Mouse (Mus musculus) adrenal gland, postnatal 25 days (tissue): ENCODE data around the gene Gpc3. TPM values are rescaled to one million over a fixed set of nuclear protein-coding genes. Genes with fewer than 3 reads are reported as not detected.
A peak's percentile ranks its signal among the peaks of the same experiment; 100 is the strongest.
"Not testable (repeated sequence)": the region's sequence is repeated elsewhere in the genome, so short reads cannot be mapped to it uniquely, and the experiment has no call there.

Source experiments
- DNase-seq: peaks from one replicate; pipeline ENCODE4 v3.0.0; 2021; ENCODE audit warnings: mixed read lengths
- total RNA-seq: library from RNA; stranded (reverse); gene quantifications from 2 replicates; pipeline ENCODE4 v1.2.3, GENCODE M21; 2021

Gene Gpc3
- total RNA-seq, 1 experiment from 2014 or later, result 21.9 TPM

DNA sequence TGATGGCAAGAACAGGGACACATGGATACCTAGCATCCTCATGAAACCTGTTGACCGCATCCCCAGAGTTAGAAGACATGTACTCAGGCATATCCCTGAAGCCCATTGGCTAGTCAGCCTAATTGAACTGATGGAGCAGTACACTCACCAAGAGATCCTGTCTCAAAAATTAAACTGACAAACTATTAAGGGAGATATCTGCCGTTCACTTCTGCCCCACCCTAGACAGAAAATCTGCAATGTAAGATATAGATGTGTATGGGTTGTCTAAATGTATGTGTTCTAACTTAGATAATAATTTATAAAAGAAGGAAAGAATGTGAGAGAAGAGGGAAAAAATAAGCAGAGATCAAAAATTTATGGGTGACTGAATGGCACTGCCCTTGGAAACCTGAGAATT, 212.6 kb downstream of the Gpc3 start:
- no peak for DNase-seq

DNA sequence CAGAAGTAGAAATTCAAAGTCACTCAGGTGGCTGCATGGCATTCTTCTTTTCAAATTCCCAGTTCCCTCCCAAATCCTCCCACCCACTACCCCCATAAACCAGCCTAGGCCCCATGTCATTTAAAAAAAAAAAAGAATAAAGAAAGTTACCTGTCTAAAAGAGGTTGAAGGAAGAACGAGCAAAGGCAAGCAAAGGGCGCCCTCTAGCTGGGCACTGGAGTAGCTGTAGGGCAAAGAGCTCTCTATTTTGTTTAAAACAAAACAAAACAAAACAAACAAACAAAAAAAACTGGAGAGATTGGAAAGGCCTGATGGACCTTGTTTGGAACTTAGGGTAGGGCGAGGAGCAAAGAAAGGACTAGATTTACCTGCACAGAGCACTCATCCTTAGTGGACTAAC, 238.6 kb downstream of the Gpc3 start:
- peak; percentile 9 for DNase-seq

DNA sequence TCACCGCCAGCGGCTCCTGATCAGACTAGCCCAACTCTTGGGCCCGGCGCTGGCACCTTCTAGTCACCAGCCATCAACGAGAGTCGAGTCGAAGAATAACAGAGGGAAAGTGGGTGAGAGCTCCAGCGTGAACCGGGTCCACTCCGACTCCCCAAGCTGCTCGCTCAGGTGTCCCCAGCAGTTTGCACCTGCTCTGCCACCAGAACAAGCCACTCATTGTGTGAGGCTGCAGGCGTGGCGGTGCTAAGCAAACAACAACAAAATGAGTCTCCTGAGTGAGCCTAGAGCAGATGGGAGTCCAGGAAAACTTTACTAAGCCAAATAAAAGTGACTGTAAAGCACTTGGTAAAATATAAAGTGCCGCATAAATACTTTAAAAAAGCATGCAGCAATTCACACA, 239.5 kb downstream of the Gpc3 start:
- no peak for DNase-seq

DNA sequence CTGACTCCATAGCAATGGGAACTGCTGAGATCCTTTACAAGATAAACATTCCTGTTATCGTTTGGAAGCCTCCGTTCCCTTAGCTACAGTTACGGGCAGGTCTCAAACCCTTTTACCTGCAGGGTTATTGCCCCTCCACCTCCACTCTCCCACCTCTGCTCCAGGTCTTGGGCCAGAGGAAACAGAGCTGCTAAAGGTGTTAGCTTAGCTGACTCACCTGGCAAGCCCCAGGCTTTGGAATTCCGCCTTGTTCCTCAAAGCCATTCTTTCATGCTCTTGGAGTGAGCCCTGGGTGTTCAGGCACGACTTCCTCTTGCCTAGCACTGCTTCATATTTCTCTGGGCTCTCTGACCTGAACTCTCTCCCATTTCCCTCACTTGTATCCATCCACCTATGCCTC, 241.3 kb downstream of the Gpc3 start:
- no peak for DNase-seq

DNA sequence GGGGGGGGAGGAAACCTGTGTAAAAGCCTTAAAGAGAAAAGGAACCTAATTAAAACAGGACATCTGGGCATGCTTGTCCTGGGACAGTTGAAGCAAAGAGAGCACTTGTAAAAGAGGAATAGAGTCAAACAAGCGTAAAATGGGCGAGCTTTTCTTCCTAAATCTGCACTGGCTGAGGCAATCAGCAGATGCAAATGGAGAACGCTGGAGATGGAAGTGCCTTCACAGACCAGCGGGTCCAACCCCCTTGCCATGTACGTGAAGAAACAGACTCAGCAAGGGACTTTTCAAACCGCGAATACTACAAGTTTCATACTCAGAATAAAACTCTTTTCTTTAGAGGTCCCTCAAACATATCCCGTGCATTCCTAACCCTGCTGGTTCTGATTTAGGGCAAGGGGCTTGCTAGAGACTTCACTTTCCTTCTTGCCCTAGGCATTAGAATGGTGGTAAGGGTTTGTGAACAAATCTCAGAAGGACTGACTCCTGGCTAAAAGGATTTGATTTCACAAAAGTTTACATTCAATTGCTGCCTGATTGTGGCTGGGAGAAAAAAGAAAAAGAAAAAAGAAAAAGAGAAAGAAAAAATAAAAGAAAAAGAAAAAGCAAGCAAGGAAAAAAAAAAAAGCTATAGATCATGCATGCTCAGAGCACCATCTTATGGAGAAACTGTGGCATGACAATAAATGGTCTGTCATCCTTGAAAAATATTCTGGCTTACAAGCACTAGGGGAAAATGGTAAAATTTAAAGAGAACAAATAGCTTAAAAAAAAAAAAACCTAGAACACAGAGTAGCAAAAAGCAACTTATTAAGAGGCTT, 243.6 kb downstream of the Gpc3 start:
- no peak for DNase-seq

DNA sequence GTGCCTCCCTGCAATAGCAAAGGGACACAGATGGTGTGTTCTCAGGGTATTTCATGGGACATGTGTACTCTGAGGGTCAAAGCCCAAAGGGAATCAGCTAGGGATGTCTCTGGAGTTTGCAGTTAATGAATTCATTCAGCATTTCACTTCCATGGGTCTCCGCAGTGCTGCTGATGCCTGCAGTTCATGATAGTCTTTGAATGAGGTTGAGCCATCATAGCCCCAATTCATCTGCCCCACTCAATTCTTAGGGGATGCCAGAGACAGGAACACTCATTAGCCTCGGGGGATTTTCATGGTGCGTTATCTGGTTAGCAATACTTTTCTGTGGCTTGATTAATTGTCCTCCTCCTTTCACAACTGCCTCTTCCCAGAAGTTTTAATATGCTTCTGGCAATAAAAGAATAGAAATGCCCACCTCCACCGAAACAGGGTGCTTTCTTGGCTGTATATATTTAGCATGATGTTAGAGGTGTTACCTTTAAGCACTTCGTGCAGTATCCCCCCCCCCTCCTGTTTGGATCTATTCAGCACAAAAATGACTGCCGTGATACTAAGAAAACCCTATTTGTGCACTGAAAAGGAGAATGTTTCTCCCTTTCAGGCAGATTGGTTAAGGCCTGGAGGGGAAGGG, 244.3 kb downstream of the Gpc3 start:
- DNase-seq, result no peak

DNA sequence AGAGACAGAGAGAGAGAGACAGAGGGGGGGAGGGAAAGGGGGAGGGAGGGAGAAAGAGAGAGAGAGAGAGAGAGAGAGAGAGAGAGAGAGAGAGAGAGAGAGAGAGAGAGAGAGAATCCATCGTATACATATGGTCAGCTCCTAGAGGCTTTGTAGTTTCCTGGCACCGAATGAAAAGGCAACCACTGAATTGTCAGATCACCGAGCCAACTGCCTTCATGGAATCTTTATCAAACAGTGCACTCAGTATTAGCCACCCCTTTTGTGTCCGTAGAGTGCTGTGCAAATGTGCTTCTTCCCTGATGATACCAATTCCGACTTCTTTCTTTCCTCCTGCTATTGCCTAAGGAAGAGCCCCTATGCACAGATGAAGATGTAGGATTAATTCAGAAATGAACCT, 246.9 kb downstream of the Gpc3 start:
- DNase-seq, result no peak

DNA sequence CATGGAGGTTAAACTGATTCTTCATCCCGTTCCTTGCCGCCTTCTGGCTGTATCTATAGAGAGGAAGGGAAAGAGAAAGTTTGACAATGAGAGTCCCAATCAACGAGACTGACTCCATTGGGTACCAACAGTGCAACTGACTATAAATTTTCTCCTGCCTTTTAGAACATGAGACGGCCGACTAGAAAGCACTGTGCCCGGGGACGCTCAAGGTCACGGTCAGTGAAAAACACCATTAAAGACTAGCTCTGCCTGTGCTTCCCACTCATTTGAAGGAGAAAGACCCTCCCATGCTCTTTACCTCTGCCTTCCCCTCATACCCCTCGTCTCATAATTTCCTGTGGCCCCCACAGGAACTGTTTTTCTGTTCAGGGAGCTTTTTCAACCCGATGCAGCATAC, 248.0 kb downstream of the Gpc3 start:
- no peak for DNase-seq

DNA sequence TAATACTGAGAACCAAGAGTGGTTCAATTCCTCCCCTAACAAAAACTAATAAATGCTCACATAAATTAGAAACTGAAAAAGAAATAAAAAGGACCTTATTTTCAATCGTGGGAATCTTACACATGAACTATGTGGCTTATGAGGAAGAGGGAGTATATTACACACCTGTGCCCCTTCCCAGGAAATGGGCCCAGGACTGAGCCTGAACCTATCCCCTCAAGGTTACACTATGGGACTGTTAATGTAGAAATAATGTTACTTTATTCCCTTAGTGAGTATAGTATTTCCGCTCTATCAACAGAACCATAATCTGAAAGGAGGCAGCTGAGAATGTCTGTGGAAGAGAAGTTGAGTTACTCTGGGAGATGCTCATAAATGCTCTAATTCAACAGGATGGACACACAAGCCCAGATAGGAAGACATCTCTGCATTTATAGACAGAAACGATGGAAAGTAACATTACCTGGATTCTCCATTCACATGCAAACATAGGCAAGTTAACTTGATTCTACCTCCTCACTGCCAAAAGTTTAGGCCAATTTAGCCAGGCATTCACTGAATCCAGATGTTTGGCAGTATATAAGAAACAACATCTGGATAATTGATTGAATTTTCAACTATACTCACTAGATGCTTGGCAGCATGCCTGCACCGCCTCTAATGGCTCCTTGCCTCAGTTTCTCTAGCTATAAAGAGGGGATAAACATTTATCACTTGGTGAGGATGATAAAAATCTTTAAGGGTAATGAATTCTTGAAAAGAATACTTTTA, 251.3 kb downstream of the Gpc3 start:
- no peak for DNase-seq

DNA sequence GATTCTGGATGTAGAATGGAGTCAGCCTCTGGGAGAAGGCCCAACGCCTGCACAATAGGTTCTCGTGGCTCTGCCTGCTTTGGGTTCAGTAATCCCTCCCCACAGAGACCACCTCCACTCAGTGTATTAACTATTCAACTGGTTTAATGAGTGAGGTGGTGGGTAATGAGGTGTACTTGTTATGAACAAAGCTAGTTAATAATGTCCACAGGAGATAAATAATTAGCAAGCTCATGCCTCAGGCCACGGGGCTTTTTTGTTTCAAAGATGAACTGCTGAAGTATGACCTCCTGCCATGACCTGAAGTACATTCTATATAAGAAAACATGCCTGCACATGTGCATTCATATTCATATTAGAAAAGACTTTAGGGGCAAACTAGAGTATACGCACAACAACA, 260.8 kb downstream of the Gpc3 start:
- DNase-seq, result no peak

DNA sequence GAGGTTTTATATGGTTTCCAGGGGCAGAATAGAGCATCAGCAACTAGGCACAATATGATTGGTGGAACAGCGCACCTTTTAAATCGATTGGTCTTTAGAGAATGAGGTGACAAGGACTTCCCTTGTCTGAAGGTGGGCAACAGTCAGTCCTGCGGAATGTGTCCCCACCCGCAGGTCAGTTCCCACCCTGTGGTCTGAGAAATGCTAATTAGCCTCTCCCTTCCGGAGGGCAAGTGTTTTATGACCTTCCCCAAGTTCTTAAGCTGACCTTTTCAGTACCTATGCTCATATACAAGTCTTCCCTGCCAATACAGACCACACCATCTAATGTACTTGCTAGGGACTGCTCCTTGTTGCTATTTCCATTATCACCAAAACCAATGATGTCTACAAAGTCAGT, 263.1 kb downstream of the Gpc3 start:
- DNase-seq, result not testable (repeated sequence)

DNA sequence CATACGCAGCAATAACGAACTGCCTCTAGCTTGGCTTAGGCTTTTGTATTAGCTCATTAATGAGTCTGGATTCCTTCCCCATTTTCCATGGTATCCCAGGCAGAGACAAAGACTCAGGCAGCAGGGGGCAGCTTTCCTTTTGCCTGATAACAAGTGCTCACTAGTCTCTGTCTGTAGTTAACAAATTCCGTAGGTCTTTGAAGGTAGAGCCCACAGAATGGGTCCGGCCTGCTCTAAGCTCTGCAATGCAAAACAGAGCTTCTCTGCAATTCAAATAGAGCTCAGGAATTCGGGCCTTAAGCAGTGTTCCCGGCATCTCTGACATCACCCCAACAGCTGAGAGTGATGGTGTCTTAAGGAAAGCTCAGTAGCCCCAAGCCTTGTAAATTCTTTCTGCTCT, 265.0 kb downstream of the Gpc3 start:
- no peak for DNase-seq

DNA sequence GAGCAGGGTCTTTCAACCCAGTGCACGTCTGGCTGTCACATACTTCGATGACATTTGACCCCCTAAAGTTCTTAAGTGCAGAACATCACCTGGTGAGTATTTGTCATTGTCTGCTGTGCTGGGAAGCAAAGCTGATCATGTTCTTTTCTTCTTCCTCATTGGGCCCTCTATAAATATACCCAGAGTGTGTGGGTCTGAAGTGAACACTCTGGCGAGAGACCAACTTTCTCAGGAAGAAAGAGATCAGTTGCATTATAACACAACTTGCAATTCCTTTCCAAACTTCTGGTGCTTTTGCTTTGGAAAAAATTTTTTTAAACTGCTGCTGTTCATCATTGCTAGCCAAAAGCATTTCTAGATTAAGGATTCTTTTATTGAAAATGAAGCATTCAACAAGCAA, 269.7 kb downstream of the Gpc3 start:
- DNase-seq, result no peak

DNA sequence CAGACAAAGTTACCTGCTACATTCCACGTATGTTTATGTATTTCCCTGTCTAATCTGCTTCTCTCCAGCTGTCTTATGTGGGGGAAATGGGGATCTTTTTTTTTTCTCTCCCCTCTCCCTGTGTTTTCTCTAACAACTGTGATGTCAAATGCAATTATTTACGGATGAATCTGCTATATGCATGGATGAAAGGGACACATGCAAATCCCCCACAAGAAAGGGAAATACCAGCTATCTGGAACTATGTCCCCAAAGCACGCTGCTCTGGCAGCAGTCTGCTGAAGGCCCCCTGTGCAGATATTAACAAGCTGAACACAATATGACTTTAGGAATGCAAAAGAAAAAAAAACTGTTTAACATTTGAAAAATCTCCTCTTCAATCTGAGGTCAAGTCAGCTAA, 273.5 kb downstream of the Gpc3 start:
- no peak for DNase-seq

DNA sequence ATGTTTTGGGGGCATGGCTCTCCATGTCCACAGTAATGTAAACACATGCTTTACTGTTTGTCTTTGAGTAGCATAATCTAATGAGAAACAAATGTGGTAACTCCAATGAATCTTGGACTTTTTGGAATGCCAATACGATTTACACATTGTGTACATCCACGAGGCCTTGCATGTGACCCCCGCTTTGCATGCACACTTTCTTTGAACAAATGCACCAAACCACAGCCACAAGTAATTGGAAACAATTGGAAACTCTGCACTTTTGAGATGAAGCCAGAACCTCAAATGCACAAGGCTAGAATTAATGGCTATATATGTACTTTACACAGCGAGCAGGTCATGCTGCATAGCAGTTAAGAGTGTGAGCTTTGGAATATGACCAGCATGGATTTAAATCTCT, 292.0 kb downstream of the Gpc3 start:
- no peak for DNase-seq

DNA sequence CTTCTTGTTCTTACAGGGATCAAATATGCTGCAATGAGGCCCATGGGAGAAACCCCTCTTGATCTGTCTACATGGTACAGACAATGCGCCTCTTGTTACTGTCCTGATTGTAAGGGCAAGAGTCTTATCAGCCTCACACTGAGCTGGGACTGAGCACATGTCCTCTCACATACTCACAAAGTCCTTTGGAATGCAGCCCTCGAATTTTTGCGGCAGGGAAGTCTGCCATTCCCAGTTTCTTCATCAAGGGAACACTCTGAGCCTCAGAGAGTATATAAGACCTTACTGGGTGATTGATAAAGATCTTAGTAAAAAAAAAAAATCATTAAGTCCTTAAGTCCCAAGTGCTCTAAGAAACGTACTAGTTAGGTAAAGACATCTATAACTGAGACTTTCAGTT, 293.1 kb downstream of the Gpc3 start:
- no peak for DNase-seq

DNA sequence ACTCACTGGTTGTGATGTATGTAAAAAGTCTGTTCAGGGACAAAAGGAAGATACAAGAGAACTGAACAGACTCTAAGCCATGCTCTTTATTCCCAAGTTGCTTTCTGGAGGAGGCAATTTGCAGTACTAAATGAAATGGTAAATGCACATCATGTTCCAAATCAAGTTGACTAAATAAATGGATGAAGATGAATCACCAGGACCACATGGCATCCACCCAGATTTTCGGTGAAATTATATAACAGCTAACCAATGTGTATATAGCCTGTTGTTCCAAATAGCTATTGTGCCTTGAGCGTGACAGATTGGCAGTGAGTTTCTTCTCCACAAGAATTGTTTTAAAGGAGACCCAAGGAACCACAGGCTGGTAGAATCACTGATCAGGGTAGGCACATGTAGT, 302.8 kb downstream of the Gpc3 start:
- no peak for DNase-seq

DNA sequence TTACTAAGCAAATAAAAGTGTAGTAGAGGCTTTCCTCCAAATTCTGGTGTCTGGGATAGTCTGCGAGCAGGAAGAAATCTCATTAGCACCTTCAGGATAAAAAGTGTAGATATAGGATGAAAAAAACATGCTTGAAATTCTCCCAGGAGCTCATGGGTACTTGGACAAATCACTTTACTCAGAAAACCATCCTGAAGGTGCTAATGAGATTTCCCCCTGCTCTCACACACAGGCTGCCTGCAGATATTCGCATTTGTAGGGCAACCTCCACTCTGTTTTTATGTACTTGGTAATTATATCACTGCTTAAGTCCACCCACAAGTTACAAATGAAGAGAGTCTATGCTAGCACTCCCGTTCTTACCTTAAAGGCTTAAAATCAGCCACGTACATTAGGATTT, 308.5 kb downstream of the Gpc3 start:
- no peak for DNase-seq

DNA sequence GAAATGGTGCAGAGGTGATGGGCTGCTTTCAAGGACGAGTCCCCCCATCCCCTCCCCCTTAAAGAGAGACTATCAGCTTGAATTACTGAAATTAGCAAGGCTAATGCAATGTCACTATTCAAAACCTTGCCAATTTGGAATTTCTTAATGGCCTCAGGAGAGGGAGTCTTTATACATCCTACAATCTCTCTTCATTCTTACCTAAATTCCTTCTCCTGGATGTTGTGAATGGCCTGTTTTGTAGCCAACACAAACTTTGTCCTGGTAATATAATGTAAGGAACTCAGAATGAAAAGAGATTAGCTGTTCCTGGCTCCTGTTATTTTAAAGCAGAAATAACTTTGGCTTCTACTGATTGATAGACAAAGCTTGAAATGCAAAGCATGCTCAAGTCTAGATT, 325.0 kb downstream of the Gpc3 start:
- no peak for DNase-seq

DNA sequence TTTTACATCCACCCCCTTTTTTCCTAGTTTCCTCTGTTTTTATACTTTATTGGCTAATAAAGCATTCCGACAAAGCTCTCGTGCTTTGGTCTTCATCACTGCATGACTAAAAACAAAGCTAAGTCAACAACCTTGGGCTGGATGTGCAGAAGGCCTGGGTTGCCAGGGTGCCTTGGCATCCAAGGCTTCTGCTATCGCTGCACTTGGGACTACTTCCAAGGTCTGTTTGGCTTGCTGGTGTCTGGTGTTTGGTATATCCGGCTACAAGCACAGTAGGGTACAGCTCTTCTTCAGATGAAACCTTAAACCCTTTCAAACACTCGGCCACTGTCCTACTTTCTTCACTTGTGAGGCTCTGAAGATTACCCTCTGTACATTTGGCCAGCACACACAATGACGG, 325.8 kb downstream of the Gpc3 start:
- DNase-seq, result peak; percentile 26

DNA sequence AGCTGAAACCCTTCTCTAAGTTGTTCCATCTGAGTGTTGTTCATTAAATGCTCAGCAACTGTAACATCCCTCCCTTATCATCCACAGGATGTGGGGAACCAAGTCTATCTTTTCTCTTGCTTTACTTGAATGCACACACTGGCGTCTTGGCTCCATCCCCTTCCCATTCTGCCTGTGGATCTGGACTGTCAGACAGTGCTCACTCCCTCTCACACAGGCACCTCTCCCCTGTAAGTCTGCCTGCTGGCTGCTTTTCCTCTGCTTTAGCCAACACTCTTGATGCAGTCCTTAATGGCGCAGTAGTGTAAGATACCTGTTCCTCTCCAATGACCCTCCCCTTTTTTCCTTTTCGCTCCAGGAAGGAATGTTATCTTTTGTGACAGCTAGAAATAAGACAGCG, 331.7 kb downstream of the Gpc3 start:
- DNase-seq, result no peak

DNA sequence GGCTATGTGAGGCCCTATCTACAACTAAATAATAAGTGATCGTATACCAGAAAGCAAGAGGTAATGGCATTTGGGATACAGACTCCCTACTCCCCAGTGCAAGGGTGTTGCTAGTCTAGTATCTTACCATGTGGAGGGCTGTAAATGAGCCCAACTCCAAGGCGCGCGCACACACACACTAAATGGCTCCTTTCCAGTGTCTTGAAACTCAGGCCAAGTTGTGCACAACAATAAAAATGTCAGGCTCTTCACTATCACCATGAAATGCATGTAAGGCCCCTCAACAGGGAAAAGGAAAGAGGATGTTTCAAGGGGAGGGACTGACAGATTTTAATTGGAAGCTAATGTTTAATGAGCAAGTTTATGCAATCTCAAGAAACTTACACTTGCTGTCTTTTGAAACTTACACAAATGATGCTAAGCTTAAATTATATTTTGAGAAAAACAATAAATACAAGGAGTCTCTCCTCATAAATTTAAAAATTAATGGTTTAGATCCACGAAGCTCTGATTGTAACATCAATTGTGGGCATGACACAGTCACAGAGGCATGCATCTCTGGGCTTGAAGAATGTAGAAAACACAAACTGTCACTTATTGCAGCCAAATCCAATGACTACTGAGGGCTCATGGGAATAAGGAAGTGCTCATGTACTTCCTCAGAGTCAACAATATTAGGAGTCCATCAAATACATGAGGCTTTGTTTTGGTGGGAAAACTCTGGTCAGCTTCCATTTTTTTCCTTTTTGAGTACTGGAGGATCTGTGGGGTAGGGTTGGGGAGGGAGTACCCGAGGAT, 332.4 kb downstream of the Gpc3 start:
- no peak for DNase-seq
